ENCODE assay signal across 10 mouse cellular contexts in genomic region chrX:23328116-23328515, GRCm38 (mm10). TPM values are rescaled to one million over a fixed set of nuclear protein-coding genes. Genes with fewer than 3 reads are reported as not detected.
A peak's percentile ranks its signal among the peaks of the same experiment; 100 is the strongest.
DNase-seq lines count a peak whose midpoint lies in the region; ATAC-seq lines count a peak whose summit lies in the region.
"Had no signal": no experiment of that assay in that cellular context is flagged by ENCODE, and none has a peak within 500 bp of the region (broad histone marks: within the 10 kb centered on the region; RNA-seq: fewer than 3 reads in every experiment).

No protein-coding gene starts in this region.

- no peak overlapping the region for H3K27ac ChIP-seq in kidney, embryonic 15.5 days
- H3K27ac ChIP-seq in embryonic facial prominence, embryonic 10.5 days (replicated peaks), result no peak overlapping the region
- H3K27ac ChIP-seq: heart, embryonic 13.5 days; liver, embryonic 15.5 days had no signal

- H3K4me3 ChIP-seq in kidney, embryonic 15.5 days (replicated peaks), result no peak overlapping the region
- no peak overlapping the region for H3K4me3 ChIP-seq in embryonic facial prominence, embryonic 10.5 days
- H3K4me3 ChIP-seq: heart, embryonic 13.5 days; liver, embryonic 15.5 days had no signal

- no peak for ATAC-seq in kidney, embryonic 15.5 days (replicated peaks; ENCODE audit: low FRiP score)
- ATAC-seq in megakaryocyte, adult 5-6 weeks (ENCODE audit: poor library complexity, severe bottlenecking), result no peak

- no peak overlapping the region for H3K9ac ChIP-seq in kidney, embryonic 15.5 days
- H3K9ac ChIP-seq: heart, embryonic 13.5 days; liver, embryonic 15.5 days had no signal

- peak; percentile 7 to 19 for DNase-seq in adrenal gland, adult 18-20 months (ENCODE audit: low spot score in 2 of 2)
- no peak for DNase-seq in adrenal gland, adult 2 months
- DNase-seq in kidney, adult 18-20 months, result peak; percentile 13
- DNase-seq in 3T3-L1 (ENCODE audit: low read depth, low spot score), result peak; percentile 25
- peak; percentile 10 for DNase-seq in embryonic facial prominence, embryonic 10.5 days (ENCODE audit: low spot score)
- DNase-seq in left cerebral cortex, postnatal 10 days (ENCODE audit: extremely low spot score in 1 of 2, low spot score in 2 of 2), result no peak

- no peaks in the 10 kb centered on the region for H3K4me1 ChIP-seq in kidney, embryonic 15.5 days
- no peaks in the 10 kb centered on the region for H3K4me1 ChIP-seq in embryonic facial prominence, embryonic 10.5 days
- H3K4me1 ChIP-seq: heart, embryonic 13.5 days; liver, embryonic 15.5 days had no signal

- H3K4me2 ChIP-seq in kidney, embryonic 15.5 days, result no peak overlapping the region
- H3K4me2 ChIP-seq: heart, embryonic 13.5 days; liver, embryonic 15.5 days had no signal

- H3K36me3 ChIP-seq in kidney, embryonic 15.5 days, result no peaks in the 10 kb centered on the region
- no peaks in the 10 kb centered on the region for H3K36me3 ChIP-seq in embryonic facial prominence, embryonic 10.5 days (replicated peaks)
- H3K36me3 ChIP-seq: heart, embryonic 13.5 days; liver, embryonic 15.5 days had no signal

- intact Hi-C loops in left cerebral cortex, postnatal 10 days (cut with DNase I), result no loop called here

- whole genome bisulfite sequencing in kidney, embryonic 15.5 days, result 50% methylated on average over 1 of the region's 1 CpGs
- WGBS in embryonic facial prominence, embryonic 10.5 days, result 56% methylated on average over 1 of the region's 1 CpGs

- no peaks in the 10 kb centered on the region for H3K27me3 ChIP-seq in kidney, embryonic 15.5 days
- H3K27me3 ChIP-seq in embryonic facial prominence, embryonic 10.5 days (replicated peaks; ENCODE audit: low read depth, poor library complexity, severe bottlenecking), result no peaks in the 10 kb centered on the region
- H3K27me3 ChIP-seq: heart, embryonic 13.5 days; liver, embryonic 15.5 days had no signal

- H3K9me3 ChIP-seq in kidney, embryonic 15.5 days (replicated peaks), result no peaks in the 10 kb centered on the region
- H3K9me3 ChIP-seq in embryonic facial prominence, embryonic 10.5 days, result no peaks in the 10 kb centered on the region; the same call in 1 of the 2 replicates
- H3K9me3 ChIP-seq: heart, embryonic 13.5 days; liver, embryonic 15.5 days had no signal

RNA-seq across cellular contexts. Expression of gene Klhl13, which starts 36.8 kb away (rescaled TPM):
- total RNA-seq in adrenal gland, adult 18-20 months (2021), result 10 to 100 TPM; 22.7 to 23.0 TPM
- total RNA-seq in adrenal gland, adult 2 months (2021), result 10 to 100 TPM; 22.2 to 27.7 TPM
- polyA plus RNA-seq in adrenal gland, adult 2 months (2012; rRNA removed), result 2.1 and 2.5 TPM in 2 replicates
- 46.9 and 49.2 TPM in 2 replicates for polyA plus RNA-seq in kidney, embryonic 15.5 days (2015; fragmentation: Nextera tagmentation; extraction: Ambion mirVana)
- polyA plus RNA-seq in embryonic facial prominence, embryonic 10.5 days (2016; fragmentation: Nextera tagmentation; extraction: Ambion mirVana), result 49.5 and 54.8 TPM in 2 replicates
- total RNA-seq in megakaryocyte, adult 5-6 weeks (2015), result 0.05 TPM in 1 of 2 replicates, not detected in the other
- not detected in 2 replicates for total RNA-seq in megakaryocyte, adult 5-6 weeks (2017)
- total RNA-seq in left cerebral cortex, postnatal 10 days (2021), result 10 to 100 TPM; 64.2 to 72.1 TPM

Comparison
In these comparisons a context has a peak if more than half of its experiments do, and no peak if none do; other contexts are left out.
1. DNase-seq: peak in adrenal gland, adult 18-20 months (2 of 2), kidney, adult 18-20 months (single experiment), 3T3-L1 (single experiment) and embryonic facial prominence, embryonic 10.5 days (single experiment); none in adrenal gland, adult 2 months (single experiment) and left cerebral cortex, postnatal 10 days (0 of 2).
2. RNA of gene Klhl13, which starts 36.8 kb away (total RNA-seq): 64.2 to 72.1 TPM in left cerebral cortex, postnatal 10 days, 22.2 to 27.7 TPM in adrenal gland, adult 2 months and 22.7 to 23.0 TPM in adrenal gland, adult 18-20 months; 0.05 TPM in megakaryocyte, adult 5-6 weeks; every median in the first group is over 10 times any median in the second.